Mouse (Mus musculus) hindbrain, embryonic 14.5 days (tissue): ENCODE data around the gene Hoxa6. TPM values are rescaled to one million over a fixed set of nuclear protein-coding genes. Genes with fewer than 3 reads are reported as not detected.

Source experiments
- ATAC-seq: fragments of 200-750 bp; cut with Nextera tagmentation; 2 replicates; pipeline ENCODE4 v1.8.0; 2017; ENCODE audit warnings: moderate number of reproducible peaks, mild to moderate bottlenecking, moderate TSS enrichment, moderate library complexity; ENCODE audit not compliant: low FRiP score
- DNase-seq: peaks from one replicate; pipeline ENCODE4 v3.0.0-alpha.2; 2015; ENCODE audit warnings: low spot score
- H3K27ac ChIP-seq: fragments of 300-500 bp; sonication (generic); 2 replicates; pipeline ENCODE4 v1.5.1; 2014; ENCODE audit warnings: mild to moderate bottlenecking, moderate library complexity
- H3K27me3 ChIP-seq: fragments of 300-500 bp; sonication (generic); 2 replicates; pipeline ENCODE4 v1.6.1; 2014; ENCODE audit warnings: mild to moderate bottlenecking, low read length, mixed read lengths; ENCODE audit not compliant: control insufficient read depth, insufficient read depth
- H3K36me3 ChIP-seq: fragments of 300-500 bp; sonication (generic); replicated peaks from 2 replicates; pipeline ENCODE4 v1.6.1; 2014; ENCODE audit not compliant: control insufficient read depth, insufficient read depth
- H3K4me1 ChIP-seq: fragments of 300-500 bp; sonication (generic); replicated peaks from 2 replicates; pipeline ENCODE4 v1.6.1; 2014; ENCODE audit warnings: antibody characterized with exemption, low read length, mixed read lengths; ENCODE audit not compliant: control insufficient read depth, insufficient read depth
- H3K4me2 ChIP-seq: fragments of 300-500 bp; sonication (generic); replicated peaks from 2 replicates; pipeline ENCODE4 v1.6.1; 2014; ENCODE audit warnings: mild to moderate bottlenecking, moderate library complexity
- H3K4me3 ChIP-seq: fragments of 300-500 bp; sonication (generic); replicated peaks from 2 replicates; pipeline ENCODE4 v1.5.1; 2014; ENCODE audit warnings: mild to moderate bottlenecking, low read length
- H3K9ac ChIP-seq: fragments of 300-500 bp; sonication (generic); 2 replicates; pipeline ENCODE4 v1.6.1; 2014
- H3K9me3 ChIP-seq: fragments of 300-500 bp; sonication (generic); 2 replicates; pipeline ENCODE4 v1.6.1; 2016; ENCODE audit warnings: low read length; ENCODE audit not compliant: control insufficient read depth
- WGBS: fragments of 180-500 bp; shearing (Covaris S2); extraction: QIAGEN DNeasy Blood & Tissue Kit; methylation state at CpG from one replicate; pipeline ENCODE4 v1.1.7; 2014; 5-methylcytosine and 5-hydroxymethylcytosine counted together
- polyA plus RNA-seq: library from polyadenylated mRNA; unstranded; fragments of >200 nt; fragmentation: Nextera tagmentation; extraction: Ambion mirVana; gene quantifications from 2 replicates; pipeline ENCODE4 v1.2.1, GENCODE M21; 2014

Hoxa6 gene
- polyA plus RNA-seq, 1 experiment from 2014 or later: 29.8 TPM

DNA sequence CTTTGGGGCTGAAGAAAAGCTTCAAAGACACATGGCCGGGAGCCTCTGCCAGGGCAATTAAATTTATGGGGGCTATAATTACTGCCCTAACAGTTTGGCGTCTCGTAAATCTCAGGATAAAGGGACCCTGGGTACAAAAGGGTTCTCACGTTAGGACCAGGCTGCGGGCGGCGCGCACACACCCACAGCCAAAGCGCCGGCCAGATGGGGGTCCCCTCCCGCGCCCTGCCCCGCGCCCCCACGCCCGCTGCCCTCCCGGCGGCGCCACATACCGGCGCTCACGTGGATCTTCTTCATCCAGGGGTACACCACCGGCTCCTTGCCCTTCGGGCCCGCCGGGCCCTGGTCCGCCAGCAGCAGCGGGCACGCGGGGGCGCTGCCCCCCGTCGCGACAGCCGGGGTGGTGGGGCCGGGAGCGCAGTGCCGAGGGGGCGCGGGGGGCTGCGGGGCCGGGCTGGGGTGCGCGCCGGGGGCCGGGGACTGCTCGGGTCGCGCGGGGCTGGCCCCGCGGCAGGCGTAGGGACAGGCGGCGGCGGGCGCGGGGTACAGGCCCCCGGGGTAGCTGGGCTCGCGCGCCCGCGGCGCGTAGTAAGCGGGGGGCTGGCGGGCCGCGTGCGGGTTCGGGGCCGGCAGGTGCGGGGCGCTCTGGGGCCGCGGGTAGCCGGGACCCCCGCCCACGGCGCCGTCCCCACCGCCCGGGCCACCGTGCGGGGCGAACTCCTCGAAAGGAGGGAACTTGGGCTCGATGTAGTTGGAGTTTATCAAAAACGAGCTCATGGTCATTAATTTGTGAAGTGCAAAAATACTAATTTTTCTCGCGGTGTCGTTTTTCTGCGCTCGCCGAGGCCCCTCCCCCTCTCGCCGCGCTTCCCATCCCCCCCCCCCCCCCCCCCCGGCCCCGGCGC, 17.4 kb downstream of the Hoxa6 start, which contains the start of gene Hoxa4:
Gene Hoxa4, minus strand, starts transcription at position 848 of the 905 bp plus-strand sequence.
- peak within 1 kb of the TSS; percentile 100 for H3K27ac ChIP-seq

DNA sequence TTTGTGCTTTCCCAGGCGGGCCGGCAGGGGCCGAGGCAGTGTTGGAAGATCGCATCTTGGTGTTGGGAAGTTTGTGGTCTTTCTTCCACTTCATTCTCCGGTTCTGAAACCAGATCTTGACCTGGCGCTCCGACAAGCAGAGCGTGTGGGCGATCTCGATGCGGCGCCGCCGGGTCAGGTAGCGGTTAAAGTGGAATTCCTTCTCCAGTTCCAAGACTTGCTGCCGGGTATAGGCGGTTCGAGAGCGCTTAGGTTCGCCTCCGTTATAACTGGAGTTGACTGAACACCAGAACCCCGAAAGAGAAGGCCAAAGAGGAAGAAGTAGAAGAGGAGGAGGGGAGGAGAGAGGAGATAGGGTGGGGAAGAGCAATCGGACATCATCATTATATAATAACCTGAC, 18.1 kb downstream of the Hoxa6 start:
- no peak for ATAC-seq
- Histone ChIP-seq H3K4me2 (peak overlapping the region; percentile 81), H3K9ac (peak overlapping the region; percentile 85), H3K9me3 (no peaks in the 10 kb centered on the region), H3K27me3 (peaks cover 89% of the 10 kb centered on the region), H3K4me1 (no peaks in the 10 kb centered on the region), H3K36me3 (no peaks in the 10 kb centered on the region), H3K4me3 (peak overlapping the region; percentile 51), H3K27ac (peak overlapping the region; percentile 100)
- WGBS: under 1% methylated on average over 23 of the region's 23 CpGs
- DNase-seq: no peak

More for the DNA sequence above, 17.4 kb downstream of the Hoxa6 start, which contains the start of gene Hoxa4:
- H3K27me3 ChIP-seq: peaks cover 88% of the 10 kb centered on the region
- no peaks in the 10 kb centered on the region for H3K9me3 ChIP-seq
- DNase-seq (no peak), ATAC-seq (peak; percentile 31)
- peak within 1 kb of the TSS; percentile 81 for H3K4me2 ChIP-seq
- peak within 1 kb of the TSS; percentile 51 for H3K4me3 ChIP-seq
- no peaks in the 10 kb centered on the region for H3K4me1 ChIP-seq
- H3K9ac ChIP-seq: peak within 1 kb of the TSS; percentile 85
- 1% methylated on average over 84 of the region's 102 CpGs for WGBS
- H3K36me3 ChIP-seq: no peaks in the 10 kb centered on the region

DNA sequence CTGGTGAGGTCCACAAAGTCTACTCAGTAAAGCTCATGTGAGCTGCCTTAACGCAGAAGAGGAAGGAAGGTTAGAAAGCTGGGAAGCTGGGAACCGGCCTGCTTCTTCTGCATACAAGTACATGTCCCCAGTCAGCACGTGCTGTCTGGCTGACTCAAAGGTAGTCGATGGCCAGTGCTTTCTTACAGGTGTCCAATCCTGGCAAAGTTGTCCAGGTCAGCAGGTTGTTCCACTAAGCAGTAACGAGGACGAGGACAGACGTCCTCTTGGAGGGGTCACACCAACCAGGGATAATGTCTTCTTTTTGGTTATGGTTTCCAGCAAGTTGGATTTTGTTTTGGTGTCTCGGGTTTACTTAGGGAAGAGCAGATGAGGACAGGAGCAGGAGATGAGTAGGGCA, 18.6 kb downstream of the Hoxa6 start:
- H3K4me2 ChIP-seq: peak overlapping the region; percentile 81
- peak overlapping the region; percentile 100 for H3K27ac ChIP-seq
- H3K4me3 ChIP-seq: peak overlapping the region; percentile 51

DNA sequence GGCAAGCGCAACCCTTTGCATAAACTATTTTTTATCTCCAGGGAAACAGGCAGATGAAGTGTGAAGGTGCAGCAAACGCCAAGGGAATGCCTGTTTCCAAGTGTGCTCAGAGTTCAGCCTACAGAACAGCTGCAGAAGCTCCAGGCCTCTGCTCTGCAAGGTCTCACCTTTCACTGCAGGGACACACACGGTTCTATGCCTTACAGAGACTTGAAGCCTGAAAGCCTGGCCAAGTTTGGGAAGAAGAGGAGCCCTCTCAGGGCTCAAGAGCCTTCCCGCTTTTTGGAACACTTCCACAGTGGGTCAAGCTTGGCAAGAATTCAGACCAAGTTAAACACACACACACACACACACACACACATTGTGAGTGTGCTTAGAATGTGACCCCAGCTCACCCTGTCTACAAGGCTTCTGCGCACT, 19.3 kb downstream of the Hoxa6 start:
- Histone ChIP-seq H3K9me3 (no peaks in the 10 kb centered on the region), H3K4me1 (0 out of 2 replicates have a peak, but pooled peaks cover 7% of the 10 kb centered on the region), H3K27me3 (peaks cover 91% of the 10 kb centered on the region), H3K27ac (peak overlapping the region; percentile 100), H3K36me3 (no peaks in the 10 kb centered on the region), H3K4me2 (peak overlapping the region; percentile 81), H3K9ac (peak overlapping the region; percentile 85), H3K4me3 (peak overlapping the region; percentile 51)
- no peak for ATAC-seq
- no peak for DNase-seq
- WGBS: 8% methylated on average over 5 of the region's 5 CpGs

More for the DNA sequence above, 18.6 kb downstream of the Hoxa6 start:
- no peaks in the 10 kb centered on the region for H3K36me3 ChIP-seq
- DNase-seq (no peak), ATAC-seq (no peak)
- WGBS: 4% methylated on average over 8 of the region's 8 CpGs
- H3K9me3 ChIP-seq: no peaks in the 10 kb centered on the region
- H3K27me3 ChIP-seq: peaks cover 91% of the 10 kb centered on the region
- no peaks in the 10 kb centered on the region for H3K4me1 ChIP-seq
- peak overlapping the region; percentile 85 for H3K9ac ChIP-seq

DNA sequence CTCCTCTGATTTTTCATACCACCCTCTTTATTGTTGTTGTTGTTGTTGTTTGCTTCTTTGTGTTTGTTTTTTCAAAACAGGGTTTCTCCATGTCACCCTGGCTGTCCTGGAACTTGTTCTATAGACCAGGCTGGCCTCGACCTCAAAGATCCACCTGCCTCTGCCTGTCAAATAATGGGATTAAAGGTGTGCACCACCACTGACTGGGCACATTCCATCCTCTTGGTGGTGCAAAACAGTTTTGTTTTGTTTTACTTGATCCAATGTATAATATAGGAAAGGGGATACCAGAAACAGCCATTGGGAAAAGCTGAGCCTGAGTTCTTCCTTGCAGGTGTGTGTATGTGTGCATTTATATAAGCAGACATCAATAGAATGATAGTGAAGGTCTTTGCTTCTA, 22.0 kb downstream of the Hoxa6 start:
- Histone ChIP-seq H3K9ac (0 out of 2 replicates have a peak overlapping the region, but pooled peaks have one; percentile 6), H3K36me3 (no peaks in the 10 kb centered on the region), H3K4me1 (peaks cover 17% of the 10 kb centered on the region; the same call in 1 of the 2 replicates), H3K4me2 (peak overlapping the region; percentile 81), H3K27ac (peak overlapping the region; percentile 100), H3K27me3 (peaks cover 94% of the 10 kb centered on the region), H3K9me3 (no peaks in the 10 kb centered on the region), H3K4me3 (no peak overlapping the region)
- WGBS: 11% methylated on average over 1 of the region's 1 CpGs
- no peak for DNase-seq
- no peak for ATAC-seq

DNA sequence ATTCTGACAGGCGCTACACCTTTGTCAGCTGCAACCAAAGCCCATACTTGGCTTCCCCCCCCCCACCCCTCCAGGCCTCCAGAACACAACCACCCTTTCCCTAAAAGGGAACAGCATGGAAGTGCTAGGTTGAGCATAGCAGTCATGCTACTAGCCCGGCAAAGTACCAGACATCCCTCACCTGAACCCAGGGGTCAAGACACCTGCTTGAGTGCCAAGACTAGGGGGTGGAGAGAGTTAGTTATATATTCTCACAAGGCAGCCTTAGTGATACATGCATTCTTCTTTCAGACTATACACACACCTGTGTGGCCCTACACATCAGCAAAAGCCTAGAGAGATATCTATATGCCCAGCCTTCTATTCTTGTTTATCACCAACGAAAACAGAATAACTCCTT, 22.7 kb downstream of the Hoxa6 start:
- peak overlapping the region; percentile 100 for H3K27ac ChIP-seq
- H3K27me3 ChIP-seq: peaks cover 98% of the 10 kb centered on the region
- no peak overlapping the region for H3K9ac ChIP-seq
- H3K4me1 ChIP-seq: peaks cover 17% of the 10 kb centered on the region
- H3K9me3 ChIP-seq: no peaks in the 10 kb centered on the region
- H3K4me3 ChIP-seq: peak overlapping the region; percentile 20
- peak overlapping the region; percentile 81 for H3K4me2 ChIP-seq
- ATAC-seq: no peak
- no peak for DNase-seq
- WGBS: 10% methylated on average over 3 of the region's 3 CpGs
- H3K36me3 ChIP-seq: no peaks in the 10 kb centered on the region

DNA sequence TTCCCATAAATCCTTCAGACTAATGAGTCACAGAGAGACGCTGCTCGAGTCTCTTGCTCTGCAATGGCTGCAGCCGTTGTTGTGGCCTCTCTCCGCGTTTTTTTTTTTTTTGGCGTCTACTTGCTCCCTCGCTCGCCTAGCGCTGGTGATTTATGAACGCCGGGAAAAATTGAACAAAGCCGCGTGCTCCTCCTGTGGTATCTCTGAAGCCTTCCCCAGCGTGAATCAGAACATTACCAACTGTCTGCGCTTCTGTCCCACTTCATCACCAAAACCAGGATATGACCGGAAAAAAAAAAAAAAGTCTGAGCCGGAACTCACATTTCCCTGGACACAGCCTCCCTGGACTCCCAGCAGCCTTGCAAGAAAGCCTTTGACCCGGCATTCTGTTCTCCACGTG, 23.3 kb downstream of the Hoxa6 start:
- DNase-seq (no peak), ATAC-seq (no peak)
- H3K36me3 ChIP-seq: no peaks in the 10 kb centered on the region
- peak overlapping the region; percentile 20 for H3K4me3 ChIP-seq
- peaks cover 17% of the 10 kb centered on the region for H3K4me1 ChIP-seq
- peak overlapping the region; percentile 100 for H3K27ac ChIP-seq
- H3K9ac ChIP-seq: peak overlapping the region; percentile 99
- peak overlapping the region; percentile 81 for H3K4me2 ChIP-seq
- 2% methylated on average over 19 of the region's 19 CpGs for WGBS
- peaks cover 97% of the 10 kb centered on the region for H3K27me3 ChIP-seq
- H3K9me3 ChIP-seq: no peaks in the 10 kb centered on the region

DNA sequence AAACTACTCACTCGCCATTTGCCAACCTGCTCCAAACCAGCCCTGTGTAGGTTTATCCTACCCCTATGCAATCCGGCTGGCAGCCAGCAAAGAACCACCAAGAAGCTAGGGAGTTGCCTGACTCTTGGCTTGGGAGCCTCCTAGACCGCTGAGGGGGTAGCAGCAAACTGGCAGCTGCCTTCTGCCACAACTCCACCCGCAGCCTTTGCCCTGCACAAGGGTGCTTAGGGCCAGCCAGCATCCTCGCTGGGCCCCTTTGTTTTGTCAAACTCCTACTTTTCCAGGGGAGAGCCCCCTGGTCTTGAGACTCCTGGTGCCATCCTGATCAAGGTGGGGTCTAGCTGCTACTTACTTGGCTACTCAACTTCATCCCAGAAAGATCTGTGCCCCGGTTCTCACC, 23.9 kb downstream of the Hoxa6 start:
- H3K4me3 ChIP-seq: peak overlapping the region; percentile 20
- H3K27me3 ChIP-seq: peaks cover 95% of the 10 kb centered on the region
- H3K9ac ChIP-seq: peak overlapping the region; percentile 99

DNA sequence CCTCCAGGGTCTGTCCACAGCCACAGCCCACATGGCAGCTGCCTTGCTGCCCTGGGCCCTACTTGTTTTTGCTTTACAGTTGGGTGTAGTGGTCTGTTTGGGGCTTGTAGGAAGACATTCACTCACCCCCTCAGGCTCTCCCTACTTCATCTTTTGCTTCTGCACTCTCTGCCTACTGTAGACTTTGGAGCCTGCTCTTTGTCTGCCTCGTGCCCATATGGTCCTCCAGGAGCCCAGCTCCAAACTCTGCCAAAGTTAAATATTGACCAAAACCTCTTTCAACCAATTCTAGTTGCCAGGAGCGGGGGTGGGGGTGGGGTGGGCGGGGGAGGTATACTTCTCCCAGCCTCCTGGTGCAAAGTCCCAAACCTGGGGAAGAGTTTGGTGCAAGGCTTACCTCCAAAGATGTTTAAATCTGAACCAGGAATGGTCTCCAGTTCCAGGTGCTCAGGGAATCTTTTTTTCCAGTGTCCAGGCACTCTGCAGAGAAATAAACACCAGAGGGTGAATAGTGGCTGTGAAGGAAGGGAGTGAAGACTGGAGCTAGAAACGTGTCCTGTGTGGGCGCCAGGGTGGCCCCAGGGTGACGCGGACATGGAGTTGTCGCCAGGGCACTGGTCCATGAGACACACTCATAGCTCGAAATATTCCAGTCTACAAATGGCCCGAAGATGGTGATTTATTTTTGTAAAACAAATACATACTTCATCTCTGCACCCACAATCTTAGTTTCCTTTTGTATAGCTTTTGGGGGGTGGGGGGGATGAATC, 25.0 kb downstream of the Hoxa6 start:
- Histone ChIP-seq H3K9me3 (no peaks in the 10 kb centered on the region), H3K27me3 (peaks cover 94% of the 10 kb centered on the region), H3K9ac (peak overlapping the region; percentile 99), H3K4me3 (peak overlapping the region; percentile 20), H3K27ac (peak overlapping the region; percentile 100), H3K36me3 (no peaks in the 10 kb centered on the region), H3K4me1 (peaks cover 17% of the 10 kb centered on the region), H3K4me2 (peak overlapping the region; percentile 81)
- ATAC-seq (no peak), DNase-seq (no peak)
- 13% methylated on average over 10 of the region's 10 CpGs for WGBS

More for the DNA sequence above, 23.9 kb downstream of the Hoxa6 start:
- no peaks in the 10 kb centered on the region for H3K36me3 ChIP-seq
- WGBS: 3% methylated on average over 6 of the region's 6 CpGs
- H3K9me3 ChIP-seq: no peaks in the 10 kb centered on the region
- H3K4me2 ChIP-seq: peak overlapping the region; percentile 81
- peaks cover 17% of the 10 kb centered on the region for H3K4me1 ChIP-seq
- H3K27ac ChIP-seq: peak overlapping the region; percentile 100
- ATAC-seq (0 out of 2 replicates have a peak, but pooled peaks have one; percentile 5), DNase-seq (no peak)
